Mouse (Mus musculus) cortical plate, adult 2 months (tissue): Measurements from ENCODE around the gene Cyb561d1. TPM values are rescaled to one million over a fixed set of nuclear protein-coding genes. Genes with fewer than 3 reads are reported as not detected.

Source experiments
- H3K27ac ChIP-seq: fragments of 200-500 bp; 2 replicates; pipeline ENCODE4 v1.5.1; 2012; ENCODE audit warnings: low read length, control low read depth, inconsistent platforms; ENCODE audit not compliant: insufficient read depth
- H3K4me1 ChIP-seq: fragments of 200-500 bp; 2 replicates; pipeline ENCODE4 v1.6.1; 2011; ENCODE audit warnings: low read length; ENCODE audit not compliant: control insufficient read depth, insufficient read depth
- H3K4me3 ChIP-seq: fragments of 200-500 bp; 2 replicates; pipeline ENCODE4 v1.5.1; 2011; ENCODE audit warnings: mild to moderate bottlenecking, low read length, control low read depth; ENCODE audit not compliant: insufficient read depth
- CTCF ChIP-seq: fragments of 200-500 bp; IDR thresholded peaks from 2 replicates; pipeline ENCODE4 v1.5.1; 2011; ENCODE audit warnings: mild to moderate bottlenecking, control low read depth, low read length; ENCODE audit not compliant: insufficient read depth; ENCODE audit errors: extremely low read depth
- POLR2A ChIP-seq: fragments of 200-500 bp; IDR thresholded peaks from 2 replicates; pipeline ENCODE4 v1.6.1; 2011; ENCODE audit warnings: mild to moderate bottlenecking, low read length, control low read depth; ENCODE audit not compliant: insufficient read depth; ENCODE audit errors: extremely low read depth
- polyA plus RNA-seq: library from polyadenylated mRNA; depleted of rRNA; stranded (reverse); fragments of >200 nt; gene quantifications from 2 replicates; pipeline ENCODE4 v1.2.3, GENCODE M21; 2012

Gene Cyb561d1
- polyA plus RNA-seq, 1 experiment, result 15.0 TPM

GRCm38 (mm10) chr3:108220661-108221060 lies 19.6 kb upstream of the Cyb561d1 start:
- no peak overlapping the region for H3K27ac ChIP-seq
- H3K4me3 ChIP-seq, result no peak overlapping the region
- no peaks in the 10 kb centered on the region for H3K4me1 ChIP-seq
- TF ChIP-seq CTCF, result no peak
- TF ChIP-seq POLR2A, result no peak

DNA sequence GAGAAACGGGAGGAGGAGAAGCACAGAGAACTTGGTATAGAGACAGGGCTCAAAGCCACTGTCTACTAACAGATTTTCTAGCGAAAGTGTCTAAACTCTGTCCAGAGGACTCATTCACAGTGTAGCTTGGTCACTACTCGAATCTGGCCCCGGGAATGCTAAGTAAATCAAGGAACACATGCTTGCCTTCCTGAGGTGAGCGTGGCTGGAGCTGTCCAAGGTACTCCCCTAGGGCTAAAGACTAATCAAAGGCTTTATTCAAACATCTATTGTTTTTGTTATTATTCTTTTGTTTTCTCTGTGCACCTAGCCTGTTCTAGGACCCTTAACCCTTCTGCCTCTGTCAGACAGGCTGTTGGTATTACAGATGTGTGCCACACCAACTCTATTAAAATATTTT lies 13.7 kb upstream of the Cyb561d1 start:
- TF ChIP-seq CTCF (no peak), POLR2A (no peak)
- H3K27ac ChIP-seq, result no peak overlapping the region
- peaks cover 1% of the 10 kb centered on the region; the same call in 1 of the 2 replicates for H3K4me1 ChIP-seq
- no peak overlapping the region for H3K4me3 ChIP-seq

DNA sequence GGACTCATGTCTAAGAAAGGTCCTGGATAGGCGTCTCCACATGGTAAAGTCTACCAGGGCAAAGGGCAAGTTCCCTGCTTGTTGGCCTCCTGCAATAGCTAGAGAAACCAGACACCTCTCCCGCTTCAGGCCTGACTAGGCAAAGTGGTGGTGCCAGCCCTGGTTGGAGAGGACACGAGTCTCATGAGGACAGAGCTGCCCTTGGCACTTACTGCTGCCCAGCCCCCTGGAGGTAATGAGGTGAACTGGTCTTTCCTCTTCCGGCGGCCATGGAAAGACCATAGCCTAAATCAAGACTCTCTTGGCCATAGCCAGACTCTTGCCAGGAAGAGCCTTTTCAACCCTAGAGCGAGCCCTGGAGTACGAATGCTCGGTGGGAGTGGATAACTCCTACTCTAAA lies 11.4 kb upstream of the Cyb561d1 start:
- Histone ChIP-seq H3K4me1 (peaks cover 1% of the 10 kb centered on the region; the same call in 1 of the 2 replicates), H3K27ac (peak overlapping the region; percentile 36; the same call in 1 of the 2 replicates), H3K4me3 (no peak overlapping the region)
- TF ChIP-seq POLR2A (no peak), CTCF (no peak)

DNA sequence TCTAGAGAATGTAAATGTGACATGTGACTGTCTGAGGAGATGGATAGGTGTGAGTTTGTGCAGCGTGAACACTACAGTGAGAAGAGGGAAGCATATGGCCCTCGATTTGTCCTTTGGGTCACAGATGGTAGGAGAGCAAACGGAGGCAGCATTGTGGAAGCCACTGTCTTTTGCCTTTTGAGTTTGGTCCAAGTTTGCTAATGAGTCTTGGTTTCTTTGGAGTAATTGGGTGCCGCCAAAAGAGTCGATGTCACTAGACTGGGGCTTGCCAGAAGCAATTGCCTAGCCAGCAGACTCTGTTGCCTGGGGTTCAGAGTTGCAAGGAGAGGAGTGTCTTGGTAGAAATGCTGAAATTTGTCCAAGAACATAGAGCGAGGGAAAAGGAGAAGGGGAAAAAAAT lies 10.8 kb upstream of the Cyb561d1 start:
- Histone ChIP-seq H3K4me1 (peaks cover 1% of the 10 kb centered on the region; the same call in 1 of the 2 replicates), H3K27ac (no peak overlapping the region), H3K4me3 (no peak overlapping the region)
- no peak for TF ChIP-seq POLR2A
- TF ChIP-seq CTCF, result no peak

GRCm38 (mm10) chr3:108210771-108211139 lies 9.7 kb upstream of the Cyb561d1 start, which contains the start of gene Atxn7l2:
TSS of gene Atxn7l2 (minus strand) at chr3:108210934.
- H3K4me3 ChIP-seq, result peak within 1 kb of the TSS; percentile 72
- peak; percentile 29; the same call in 1 of the 2 replicates for TF ChIP-seq POLR2A
- TF ChIP-seq CTCF, result no peak
- peaks cover 1% of the 10 kb centered on the region; the same call in 1 of the 2 replicates for H3K4me1 ChIP-seq
- H3K27ac ChIP-seq, result peak within 1 kb of the TSS; percentile 83

GRCm38 (mm10) chr3:108209946-108210770 lies 9.1 kb upstream of the Cyb561d1 start:
- peak; percentile 99 for TF ChIP-seq POLR2A
- TF ChIP-seq CTCF, result no peak
- H3K4me3 ChIP-seq, result peak overlapping the region; percentile 72

DNA sequence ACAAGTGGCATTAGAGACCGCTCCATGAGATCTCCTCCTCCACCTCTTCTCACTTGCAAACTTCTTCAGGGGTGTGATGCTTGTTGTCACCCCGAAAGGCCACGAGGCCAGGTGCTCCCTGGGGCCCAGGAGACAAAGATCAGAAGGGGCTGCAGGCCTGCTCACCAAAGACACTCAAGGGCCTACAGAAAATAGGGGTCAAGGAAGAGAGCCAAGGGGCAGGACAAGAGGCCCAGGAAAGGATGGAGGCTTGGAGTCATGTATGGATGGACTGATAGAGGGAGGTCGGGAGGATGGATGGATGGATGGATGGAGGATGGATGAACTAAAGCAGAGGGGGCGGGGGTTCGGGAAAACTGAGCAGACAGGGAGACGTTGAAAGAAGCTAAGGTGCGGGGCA lies 8.5 kb upstream of the Cyb561d1 start:
- TF ChIP-seq CTCF (no peak), POLR2A (no peak)
- Histone ChIP-seq H3K27ac (no peak overlapping the region), H3K4me3 (peak overlapping the region; percentile 72), H3K4me1 (peaks cover 1% of the 10 kb centered on the region; the same call in 1 of the 2 replicates)

More at GRCm38 (mm10) chr3:108209946-108210770, 9.1 kb upstream of the Cyb561d1 start:
- peaks cover 1% of the 10 kb centered on the region; the same call in 1 of the 2 replicates for H3K4me1 ChIP-seq
- peak overlapping the region; percentile 83 for H3K27ac ChIP-seq

DNA sequence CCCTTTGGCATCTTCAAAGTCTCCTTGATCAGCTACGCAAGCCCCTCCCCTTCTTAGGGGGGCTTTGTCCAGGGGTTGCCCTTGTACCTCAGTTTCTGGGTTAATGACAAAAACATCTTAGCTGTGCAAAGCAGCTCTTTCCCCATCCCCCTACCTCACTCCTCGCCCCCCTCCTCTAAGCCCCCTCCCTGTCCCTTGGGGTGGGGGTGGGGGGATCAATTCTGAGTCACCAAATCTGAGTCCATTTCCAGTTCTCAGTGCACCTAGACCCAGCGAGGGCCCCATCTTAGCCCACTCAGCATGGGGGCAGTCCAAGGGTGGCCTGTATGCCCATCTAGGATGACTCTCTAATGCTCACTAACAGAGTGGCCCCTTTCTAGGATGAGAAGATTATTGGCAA lies 8.0 kb upstream of the Cyb561d1 start:
- TF ChIP-seq POLR2A, result no peak
- Histone ChIP-seq H3K4me1 (peaks cover 1% of the 10 kb centered on the region; the same call in 1 of the 2 replicates), H3K27ac (no peak overlapping the region), H3K4me3 (peak overlapping the region; percentile 72; the same call in 1 of the 2 replicates)

GRCm38 (mm10) chr3:108206731-108207375 lies 5.8 kb upstream of the Cyb561d1 start:
- TF ChIP-seq CTCF (no peak), POLR2A (no peak)
- peaks cover 3% of the 10 kb centered on the region; the same call in 1 of the 2 replicates for H3K4me1 ChIP-seq
- no peak overlapping the region for H3K27ac ChIP-seq
- H3K4me3 ChIP-seq, result no peak overlapping the region
